ENCODE assay signal across 20 mouse cellular contexts in the genomic region with DNA sequence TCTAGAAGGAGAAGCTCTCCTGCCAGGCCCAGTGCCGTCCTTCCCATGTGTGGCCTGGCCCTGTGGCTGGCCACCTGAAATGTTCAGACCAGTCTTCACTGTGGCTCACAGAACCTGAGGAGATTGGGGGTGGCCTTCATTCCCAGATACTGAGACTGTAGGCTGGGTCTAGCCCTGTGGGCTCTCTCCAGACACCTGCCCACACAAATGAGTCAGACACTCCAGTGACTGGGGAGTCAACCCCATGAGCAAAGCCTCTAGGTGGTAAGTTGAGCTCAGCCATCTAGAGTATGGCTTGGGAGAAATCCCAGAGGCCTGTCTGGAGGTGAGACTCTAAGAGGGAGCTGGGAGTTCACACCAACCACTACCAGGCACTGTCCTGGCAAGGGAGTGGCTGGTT. TPM values are rescaled to one million over a fixed set of nuclear protein-coding genes. Genes with fewer than 3 reads are reported as not detected.
"Had no signal": no experiment of that assay in that cellular context is flagged by ENCODE, and none has a peak within 500 bp of the region (broad histone marks: within the 10 kb centered on the region; RNA-seq: fewer than 3 reads in every experiment).

No protein-coding gene starts in this region.

- H3K4me1 ChIP-seq: stomach, embryonic 15.5 days had no signal

- H3K9me3 ChIP-seq: lung, embryonic 15.5 days; megakaryocyte, embryonic 14.5 days; midbrain, embryonic 13.5 days; midbrain, embryonic 15.5 days; neural tube, embryonic 12.5 days; stomach, embryonic 15.5 days had no signal

- H3K4me3 ChIP-seq: lung, embryonic 15.5 days; megakaryocyte, embryonic 14.5 days; midbrain, embryonic 13.5 days; midbrain, embryonic 15.5 days; neural tube, embryonic 12.5 days; stomach, embryonic 15.5 days had no signal

- H3K27me3 ChIP-seq: lung, embryonic 15.5 days; midbrain, embryonic 13.5 days; midbrain, embryonic 15.5 days; neural tube, embryonic 12.5 days; stomach, embryonic 15.5 days had no signal

- H3K36me3 ChIP-seq: lung, embryonic 15.5 days; midbrain, embryonic 13.5 days; midbrain, embryonic 15.5 days; neural tube, embryonic 12.5 days; stomach, embryonic 15.5 days had no signal

- DNase-seq: liver, postnatal 0 days; lung, adult 2 months; lung, postnatal 14 days; lung, postnatal 36 days; right cerebral cortex, postnatal 25 days; thymus, adult 2 months; thymus, postnatal 25 days; thymus, postnatal 4 days had no signal

- H3K27ac ChIP-seq: lung, embryonic 15.5 days; macrophage; midbrain, embryonic 13.5 days; midbrain, embryonic 15.5 days; neural tube, embryonic 12.5 days; stomach, embryonic 15.5 days; stomach, postnatal 0 days had no signal

RNA-seq across cellular contexts. Expression of a gene that starts 53.6 kb away (rescaled TPM):
- total RNA-seq: megakaryocyte progenitor cell, adult 5-6 weeks; monocyte, adult 5-6 weeks; neutrophil, adult 5-6 weeks had no signal
- polyA plus RNA-seq: liver, postnatal 0 days; lung, postnatal 0 days; macrophage had no signal
